Mouse (Mus musculus) NIH3T3 (cell line): Measurements from ENCODE around the gene Scml4.

Experiments used
- DNase-seq: peaks from one replicate; pipeline ENCODE4 v3.0.0-alpha.2; 2012; ENCODE audit warnings: low read depth

The Scml4 gene

GRCm38 (mm10) chr10:42860159-42860911 is at the start of gene Scml4:
Gene Scml4 (plus strand): TSS chr10:42860370.
- peak; percentile 72 for DNase-seq

- DNase-seq = no peak
Measured at GRCm38 (mm10) chr10:42825923-42826322, 34.2 kb upstream of the Scml4 start.

- DNase-seq = no peak
Measured at GRCm38 (mm10) chr10:42827155-42827554, 33.0 kb upstream of the Scml4 start.

- DNase-seq = no peak
Measured at GRCm38 (mm10) chr10:42830007-42830406, 30.2 kb upstream of the Scml4 start.

- no peak for DNase-seq
Measured at GRCm38 (mm10) chr10:42830409-42830808, 29.8 kb upstream of the Scml4 start.

- peak; percentile 62 for DNase-seq
Measured at GRCm38 (mm10) chr10:42832677-42833076, 27.5 kb upstream of the Scml4 start.

GRCm38 (mm10) chr10:42833871-42834727 is 26.1 kb upstream of the Scml4 start:
- DNase-seq = peak; percentile 22

- no peak for DNase-seq
Measured at GRCm38 (mm10) chr10:42838106-42838505, 22.1 kb upstream of the Scml4 start.

GRCm38 (mm10) chr10:42838736-42839135 is 21.4 kb upstream of the Scml4 start:
- no peak for DNase-seq

- DNase-seq = no peak
Measured at GRCm38 (mm10) chr10:42840036-42840435, 20.1 kb upstream of the Scml4 start.

DNA sequence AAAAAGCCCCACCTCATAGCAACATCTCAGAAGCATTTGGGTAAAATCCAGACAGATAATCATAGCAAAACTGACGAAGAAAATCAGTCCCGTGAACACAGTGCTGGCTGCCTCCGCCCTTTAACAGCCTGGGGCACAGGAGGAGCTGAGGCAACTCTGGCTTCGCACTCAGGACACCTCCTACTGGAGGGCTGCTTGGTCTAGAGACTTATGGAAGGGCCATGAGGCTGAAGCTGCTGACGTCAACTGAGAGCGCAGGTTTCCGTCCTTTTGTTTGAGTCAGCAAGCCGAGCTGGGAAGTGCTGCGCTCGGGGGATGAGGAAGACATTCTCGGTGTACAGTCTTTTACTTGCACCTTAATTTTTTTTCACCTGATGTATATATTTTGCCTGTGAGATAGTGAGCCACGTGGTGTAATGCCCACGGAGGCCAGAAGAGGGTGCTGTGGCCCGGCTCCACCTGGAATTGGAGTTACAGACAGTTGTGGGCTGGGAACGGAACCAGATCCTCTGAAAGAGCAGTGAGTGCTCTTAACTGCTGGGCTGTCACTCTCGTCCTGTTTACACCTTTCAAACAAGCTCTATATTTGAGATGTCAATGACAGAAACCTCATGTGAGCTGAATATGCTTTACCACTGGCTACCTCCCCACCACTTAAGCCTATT is 18.5 kb upstream of the Scml4 start:
- peak; percentile 24 for DNase-seq

- peak; percentile 64 for DNase-seq
Measured at GRCm38 (mm10) chr10:42842358-42842757, 17.8 kb upstream of the Scml4 start.

GRCm38 (mm10) chr10:42843416-42843815 is 16.8 kb upstream of the Scml4 start:
- no peak for DNase-seq

DNA sequence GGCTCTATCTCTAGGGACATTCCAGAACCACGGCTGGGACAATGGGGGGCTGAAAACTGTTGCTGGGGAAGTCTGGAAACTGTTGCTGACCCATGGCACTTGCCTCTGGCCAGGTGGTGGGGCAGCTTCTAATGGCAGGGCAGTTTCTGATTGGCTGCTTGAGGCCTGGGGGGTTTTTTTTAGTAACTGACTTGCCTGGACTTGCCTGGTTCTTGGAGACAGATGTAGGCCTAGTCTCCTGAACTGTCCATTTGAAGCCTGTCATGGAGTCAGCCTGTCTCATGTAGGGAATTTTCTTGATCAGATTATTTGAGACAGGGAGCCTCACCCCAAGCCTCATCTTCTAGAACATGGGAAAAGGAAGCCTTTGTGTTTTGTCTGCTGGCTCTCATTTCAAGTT is 14.7 kb upstream of the Scml4 start:
- DNase-seq = no peak

DNA sequence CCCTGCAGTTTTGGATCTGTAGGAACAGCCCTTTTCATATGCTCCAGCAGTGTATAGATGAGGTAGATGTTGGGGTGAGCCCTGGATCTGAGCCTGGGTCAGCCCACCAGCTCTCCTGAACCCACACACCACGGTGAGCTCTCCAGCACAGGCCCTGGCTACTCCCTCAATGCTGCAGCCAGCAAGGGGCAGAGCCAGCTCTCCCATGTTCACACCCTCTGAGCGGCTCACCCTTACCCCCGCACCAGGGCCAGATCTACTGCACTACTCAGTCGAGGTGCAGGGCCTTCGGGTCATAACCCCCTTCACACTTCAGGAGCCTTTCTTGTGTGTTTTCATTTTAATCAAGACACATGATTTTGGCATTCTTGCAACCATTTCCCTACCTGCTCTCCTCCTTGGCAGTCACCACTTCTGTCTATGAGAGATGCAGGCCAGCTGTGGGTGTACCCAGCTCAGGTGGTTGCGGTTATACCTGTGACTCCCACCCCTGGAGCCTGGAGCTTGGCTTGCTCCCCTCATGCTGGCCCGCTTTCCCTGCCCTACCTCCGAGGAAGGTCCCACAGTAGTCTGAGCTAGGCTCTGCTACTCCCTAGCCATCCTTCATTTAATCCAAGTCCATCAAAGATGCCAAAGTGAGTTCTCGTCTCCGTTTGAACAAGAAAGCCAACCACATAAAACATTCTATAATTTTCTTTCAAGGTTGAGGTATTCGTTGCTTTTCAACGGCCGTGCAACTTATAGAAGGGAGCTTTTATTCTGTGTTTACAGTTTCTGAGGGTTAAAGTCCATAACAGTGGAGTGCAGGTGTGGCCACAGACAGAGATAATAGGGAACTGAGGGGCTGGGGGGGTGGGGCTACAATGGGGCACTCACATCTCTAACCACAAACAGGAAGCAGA is 11.7 kb upstream of the Scml4 start:
- no peak for DNase-seq

GRCm38 (mm10) chr10:42849081-42849400 is 11.1 kb upstream of the Scml4 start:
- DNase-seq = peak; percentile 26

DNA sequence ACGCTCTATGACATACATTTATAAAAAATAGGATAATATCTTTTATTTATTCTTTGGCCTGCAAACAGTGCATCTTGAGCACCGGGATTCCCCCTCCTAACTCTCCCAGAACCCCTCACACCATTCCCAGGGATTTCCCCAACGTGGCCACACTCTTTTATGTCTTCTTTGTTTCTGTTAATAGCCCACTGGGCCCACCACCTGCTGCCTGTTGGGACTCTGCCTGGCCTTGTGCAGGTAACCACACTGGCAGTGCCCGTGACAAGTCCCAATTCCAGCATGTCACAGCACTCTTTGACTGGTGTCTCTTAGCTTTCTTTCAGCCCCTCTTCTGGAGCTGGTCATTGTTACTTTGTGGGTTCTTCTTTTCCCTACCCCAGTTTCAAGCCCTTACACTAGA is 5.3 kb upstream of the Scml4 start:
- no peak for DNase-seq

GRCm38 (mm10) chr10:42855250-42855649 is 4.9 kb upstream of the Scml4 start:
- DNase-seq = no peak

- no peak for DNase-seq
Measured at GRCm38 (mm10) chr10:42856574-42856973, 3.6 kb upstream of the Scml4 start.

GRCm38 (mm10) chr10:42857021-42857420 is 3.1 kb upstream of the Scml4 start:
- DNase-seq = no peak

- no peak for DNase-seq
Measured at GRCm38 (mm10) chr10:42859781-42860158, 400 bp upstream of the Scml4 start.

- no peak for DNase-seq
Measured at GRCm38 (mm10) chr10:42861446-42861845, 1.3 kb downstream of the Scml4 start.
